ENCODE assay signal across 24 mouse cellular contexts in genomic region chr12:68979232-68979631, GRCm38 (mm10).
A peak's percentile ranks its signal among the peaks of the same experiment; 100 is the strongest.
DNase-seq lines count a peak whose midpoint lies in the region; ATAC-seq and TF ChIP-seq lines count a peak whose summit lies in the region.
"Had no signal": no experiment of that assay in that cellular context is flagged by ENCODE, and none has a peak within 500 bp of the region (broad histone marks: within the 10 kb centered on the region; RNA-seq: fewer than 3 reads in every experiment).

No protein-coding gene starts in this region.

- no peaks in the 10 kb centered on the region for H3K27me3 ChIP-seq in embryonic facial prominence, embryonic 13.5 days
- H3K27me3 ChIP-seq in embryonic facial prominence, embryonic 10.5 days (replicated peaks; ENCODE audit: low read depth, poor library complexity, severe bottlenecking) = no peaks in the 10 kb centered on the region
- H3K27me3 ChIP-seq in midbrain, postnatal 0 days (ENCODE audit: insufficient read depth, low read length) = no peaks in the 10 kb centered on the region
- H3K27me3 ChIP-seq: embryonic facial prominence, embryonic 15.5 days; heart, embryonic 12.5 days; heart, embryonic 15.5 days; hindbrain, embryonic 13.5 days had no signal

- no peaks in the 10 kb centered on the region for H3K36me3 ChIP-seq in embryonic facial prominence, embryonic 13.5 days
- no peaks in the 10 kb centered on the region for H3K36me3 ChIP-seq in embryonic facial prominence, embryonic 10.5 days (replicated peaks)
- H3K36me3 ChIP-seq in midbrain, postnatal 0 days (ENCODE audit: insufficient read depth, low read length) = no peaks in the 10 kb centered on the region
- H3K36me3 ChIP-seq: embryonic facial prominence, embryonic 15.5 days; heart, embryonic 12.5 days; heart, embryonic 15.5 days; hindbrain, embryonic 10.5 days; hindbrain, embryonic 13.5 days had no signal

- no peak overlapping the region for H3K4me2 ChIP-seq in embryonic facial prominence, embryonic 13.5 days
- no peak overlapping the region for H3K4me2 ChIP-seq in midbrain, postnatal 0 days (ENCODE audit: low read depth, low read length, poor library complexity, severe bottlenecking)
- H3K4me2 ChIP-seq: embryonic facial prominence, embryonic 15.5 days; heart, embryonic 12.5 days; heart, embryonic 15.5 days; hindbrain, embryonic 13.5 days had no signal

- H3K27ac ChIP-seq in embryonic facial prominence, embryonic 13.5 days = 0 out of 2 replicates have a peak overlapping the region, but pooled peaks have one; percentile 28
- H3K27ac ChIP-seq in embryonic facial prominence, embryonic 10.5 days (replicated peaks) = no peak overlapping the region
- H3K27ac ChIP-seq in midbrain, postnatal 0 days (ENCODE audit: low read depth, low read length) = no peak overlapping the region
- H3K27ac ChIP-seq: embryonic facial prominence, embryonic 15.5 days; heart, embryonic 15.5 days; hindbrain, embryonic 10.5 days; hindbrain, embryonic 13.5 days had no signal

- peaks cover 18% of the 10 kb centered on the region for H3K4me1 ChIP-seq in embryonic facial prominence, embryonic 13.5 days
- 0 out of 2 replicates have a peak, but pooled peaks cover 10% of the 10 kb centered on the region for H3K4me1 ChIP-seq in embryonic facial prominence, embryonic 10.5 days
- H3K4me1 ChIP-seq in midbrain, postnatal 0 days (ENCODE audit: insufficient read depth, low read length) = no peaks in the 10 kb centered on the region
- H3K4me1 ChIP-seq: embryonic facial prominence, embryonic 15.5 days; heart, embryonic 12.5 days; hindbrain, embryonic 10.5 days; hindbrain, embryonic 13.5 days had no signal

- no peak for ATAC-seq in embryonic facial prominence, embryonic 13.5 days (ENCODE audit: insufficient number of reproducible peaks, insufficient read depth, low FRiP score, low TSS enrichment, low read depth)
- peak; percentile 55; the same call in 1 of the 2 replicates for ATAC-seq in midbrain, postnatal 0 days (ENCODE audit: low FRiP score)
- ATAC-seq: activated CD4-positive, CD25-positive, alpha-beta regulatory T cell, adult 4 months; forebrain, embryonic 14.5 days; forebrain, postnatal 0 days; hindbrain, embryonic 16.5 days had no signal

- no peaks in the 10 kb centered on the region for H3K9me3 ChIP-seq in embryonic facial prominence, embryonic 13.5 days
- no peaks in the 10 kb centered on the region for H3K9me3 ChIP-seq in embryonic facial prominence, embryonic 10.5 days
- no peaks in the 10 kb centered on the region for H3K9me3 ChIP-seq in midbrain, postnatal 0 days (ENCODE audit: low read length)
- H3K9me3 ChIP-seq: embryonic facial prominence, embryonic 15.5 days; heart, embryonic 12.5 days; heart, embryonic 15.5 days; hindbrain, embryonic 10.5 days; hindbrain, embryonic 13.5 days had no signal

- H3K4me3 ChIP-seq in embryonic facial prominence, embryonic 13.5 days = no peak overlapping the region
- H3K4me3 ChIP-seq in embryonic facial prominence, embryonic 10.5 days = no peak overlapping the region
- no peak overlapping the region for H3K4me3 ChIP-seq in midbrain, postnatal 0 days (ENCODE audit: low read depth, low read length)
- H3K4me3 ChIP-seq: embryonic facial prominence, embryonic 15.5 days; heart, embryonic 12.5 days; heart, embryonic 15.5 days; hindbrain, embryonic 10.5 days; hindbrain, embryonic 13.5 days had no signal

- no peak overlapping the region for H3K9ac ChIP-seq in embryonic facial prominence, embryonic 13.5 days
- H3K9ac ChIP-seq in midbrain, postnatal 0 days (replicated peaks; ENCODE audit: low read length, poor library complexity, severe bottlenecking) = no peak overlapping the region
- H3K9ac ChIP-seq: embryonic facial prominence, embryonic 15.5 days; forebrain, postnatal 0 days; heart, embryonic 12.5 days; heart, embryonic 15.5 days; hindbrain, embryonic 13.5 days had no signal

- no peak for TF ChIP-seq CTCF in midbrain, postnatal 0 days (IDR thresholded peaks at IDR 0.05)

- DNase-seq in embryonic facial prominence, embryonic 10.5 days (ENCODE audit: low spot score) = no peak
- DNase-seq in retina, postnatal 1 day = peak; percentile 42
- no peak for DNase-seq in retina, embryonic 14.5 days (ENCODE audit: low spot score)
- no peak for DNase-seq in midbrain, postnatal 0 days (ENCODE audit: low spot score)
- DNase-seq in liver = no peak
- DNase-seq: adrenal gland, adult 8-10 months; adrenal gland, postnatal 25 days; cerebellum, adult 2 months; cerebellum, adult 9-11 months; cerebellum, postnatal 25 days; forebrain, postnatal 0 days; gastrocnemius, postnatal 25 days; heart, adult 18-20 months; heart, postnatal 10 days; heart, postnatal 36 days had no signal

- WGBS in embryonic facial prominence, embryonic 13.5 days = 69% methylated on average over 3 of the region's 3 CpGs
- WGBS in embryonic facial prominence, embryonic 10.5 days = 87% methylated on average over 3 of the region's 3 CpGs
- WGBS in midbrain, postnatal 0 days = 28% methylated on average over 3 of the region's 3 CpGs
